Mouse (Mus musculus) bone marrow, adult 2 months (tissue): ENCODE measurements around the gene Wrnip1.

Experiments used
- CTCF ChIP-seq: fragments of 200-500 bp; IDR thresholded peaks from 2 replicates; pipeline ENCODE4 v1.5.1; 2011; ENCODE audit warnings: low read length, control low read depth; ENCODE audit not compliant: control insufficient read depth, insufficient read depth
- POLR2A ChIP-seq: fragments of 200-500 bp; IDR thresholded peaks from 2 replicates; pipeline ENCODE4 v1.6.1; 2011; ENCODE audit warnings: low read depth, mild to moderate bottlenecking, control low read depth, low read length, borderline replicate concordance; ENCODE audit not compliant: control insufficient read depth

DNA sequence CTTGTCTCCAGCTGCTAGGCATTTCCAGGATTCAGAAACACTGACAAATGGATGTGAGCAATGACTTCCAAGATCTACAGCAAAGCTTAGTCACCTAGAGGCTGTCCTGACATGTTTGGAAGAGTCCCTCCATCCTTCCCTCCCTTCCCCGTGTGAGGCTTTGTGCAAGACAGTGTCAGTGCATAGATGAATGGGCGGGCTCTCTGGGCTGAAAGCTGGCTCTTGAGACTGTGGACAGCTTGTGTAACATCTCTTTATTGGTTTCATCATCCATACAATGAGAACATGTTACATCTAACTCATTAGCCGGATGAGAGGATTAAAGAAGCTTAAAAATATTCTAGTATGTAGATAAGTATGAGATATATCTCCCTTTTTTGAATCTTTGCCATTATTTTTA is 30.9 kb downstream of the Wrnip1 start:
- TF ChIP-seq CTCF, result no peak
- no peak for TF ChIP-seq POLR2A
